Mouse (Mus musculus): Measurements from ENCODE around the gene Gm4553. TPM values are rescaled to one million over a fixed set of nuclear protein-coding genes. Genes with fewer than 3 reads are reported as not detected.
"Not testable (repeated sequence)": the region's sequence is repeated elsewhere in the genome, so short reads cannot be mapped to it uniquely, and the experiment has no call there.

Gene Gm4553
- polyA plus RNA-seq, 1 experiment: not detected

- Histone ChIP-seq H3K4me3 (ENCODE audit: insufficient read depth, low read length) (no peak overlapping the region), H3K27ac (ENCODE audit: insufficient read depth, low read length) (no peak overlapping the region), H3K4me1 (ENCODE audit: control insufficient read depth, insufficient read depth, low read length) (no peaks in the 10 kb centered on the region)
- TF ChIP-seq CTCF (IDR thresholded peaks at IDR 0.05; ENCODE audit: borderline replicate concordance, insufficient read depth, low read length) (no peak), POLR2A (IDR thresholded peaks at IDR 0.05; ENCODE audit: low read depth, low read length) (no peak)
Observed at GRCm38 (mm10) chr7:142169836-142170235, 4.3 kb upstream of the Gm4553 start.

GRCm38 (mm10) chr7:142159366-142159765 is 6.2 kb downstream of the Gm4553 start:
- TF ChIP-seq POLR2A (IDR thresholded peaks at IDR 0.05; ENCODE audit: low read depth, low read length): no peak
- TF ChIP-seq CTCF (IDR thresholded peaks at IDR 0.05; ENCODE audit: borderline replicate concordance, insufficient read depth, low read length): no peak

GRCm38 (mm10) chr7:142157013-142157412 is 8.5 kb downstream of the Gm4553 start, which contains the start of gene Gm29735:
Gene Gm29735 (minus strand): TSS chr7:142157113.
- H3K27ac ChIP-seq (ENCODE audit: insufficient read depth, low read length); H3K4me3 ChIP-seq (ENCODE audit: insufficient read depth, low read length); H3K4me1 ChIP-seq (ENCODE audit: control insufficient read depth, insufficient read depth, low read length): not testable (repeated sequence)

More at GRCm38 (mm10) chr7:142159366-142159765, 6.2 kb downstream of the Gm4553 start:
- Histone ChIP-seq H3K4me3 (ENCODE audit: insufficient read depth, low read length) (no peak overlapping the region), H3K4me1 (ENCODE audit: control insufficient read depth, insufficient read depth, low read length) (no peaks in the 10 kb centered on the region), H3K27ac (ENCODE audit: insufficient read depth, low read length) (no peak overlapping the region)

GRCm38 (mm10) chr7:142155308-142155707 is 10.2 kb downstream of the Gm4553 start:
- no peaks in the 10 kb centered on the region for H3K4me1 ChIP-seq (ENCODE audit: control insufficient read depth, insufficient read depth, low read length)
- TF ChIP-seq POLR2A (IDR thresholded peaks at IDR 0.05; ENCODE audit: low read depth, low read length) (no peak), CTCF (IDR thresholded peaks at IDR 0.05; ENCODE audit: borderline replicate concordance, insufficient read depth, low read length) (no peak)

GRCm38 (mm10) chr7:142152191-142152590 is 13.3 kb downstream of the Gm4553 start:
- H3K4me1 ChIP-seq (ENCODE audit: control insufficient read depth, insufficient read depth, low read length): no peaks in the 10 kb centered on the region
- no peak overlapping the region for H3K4me3 ChIP-seq (ENCODE audit: insufficient read depth, low read length)
- no peak for TF ChIP-seq POLR2A (IDR thresholded peaks at IDR 0.05; ENCODE audit: low read depth, low read length)
- no peak for TF ChIP-seq CTCF (IDR thresholded peaks at IDR 0.05; ENCODE audit: borderline replicate concordance, insufficient read depth, low read length)
- H3K27ac ChIP-seq (ENCODE audit: insufficient read depth, low read length): no peak overlapping the region

More at GRCm38 (mm10) chr7:142155308-142155707, 10.2 kb downstream of the Gm4553 start:
- H3K27ac ChIP-seq (ENCODE audit: insufficient read depth, low read length): no peak overlapping the region
- H3K4me3 ChIP-seq (ENCODE audit: insufficient read depth, low read length): no peak overlapping the region

GRCm38 (mm10) chr7:142148633-142149032 is 16.9 kb downstream of the Gm4553 start:
- H3K4me1 ChIP-seq (ENCODE audit: control insufficient read depth, insufficient read depth, low read length): no peaks in the 10 kb centered on the region
- TF ChIP-seq CTCF (IDR thresholded peaks at IDR 0.05; ENCODE audit: borderline replicate concordance, insufficient read depth, low read length) (no peak), POLR2A (IDR thresholded peaks at IDR 0.05; ENCODE audit: low read depth, low read length) (no peak)
- H3K27ac ChIP-seq (ENCODE audit: insufficient read depth, low read length): no peak overlapping the region

GRCm38 (mm10) chr7:142146033-142146432 is 19.5 kb downstream of the Gm4553 start:
- Histone ChIP-seq H3K4me3 (ENCODE audit: insufficient read depth, low read length) (no peak overlapping the region), H3K27ac (ENCODE audit: insufficient read depth, low read length) (no peak overlapping the region), H3K4me1 (ENCODE audit: control insufficient read depth, insufficient read depth, low read length) (no peaks in the 10 kb centered on the region)
- TF ChIP-seq POLR2A (IDR thresholded peaks at IDR 0.05; ENCODE audit: low read depth, low read length) (no peak), CTCF (IDR thresholded peaks at IDR 0.05; ENCODE audit: borderline replicate concordance, insufficient read depth, low read length) (no peak)

More at GRCm38 (mm10) chr7:142148633-142149032, 16.9 kb downstream of the Gm4553 start:
- H3K4me3 ChIP-seq (ENCODE audit: insufficient read depth, low read length): no peak overlapping the region

GRCm38 (mm10) chr7:142145413-142145940 is 20.1 kb downstream of the Gm4553 start:
- H3K4me1 ChIP-seq (ENCODE audit: control insufficient read depth, insufficient read depth, low read length): no peaks in the 10 kb centered on the region
- H3K27ac ChIP-seq (ENCODE audit: insufficient read depth, low read length): no peak overlapping the region
- TF ChIP-seq POLR2A (IDR thresholded peaks at IDR 0.05; ENCODE audit: low read depth, low read length) (no peak), CTCF (IDR thresholded peaks at IDR 0.05; ENCODE audit: borderline replicate concordance, insufficient read depth, low read length) (no peak)
- H3K4me3 ChIP-seq (ENCODE audit: insufficient read depth, low read length): no peak overlapping the region

- TF ChIP-seq CTCF (IDR thresholded peaks at IDR 0.05; ENCODE audit: borderline replicate concordance, insufficient read depth, low read length) (no peak), POLR2A (IDR thresholded peaks at IDR 0.05; ENCODE audit: low read depth, low read length) (no peak)
- H3K27ac ChIP-seq (ENCODE audit: insufficient read depth, low read length): no peak within 1 kb of the TSS
- no peak within 1 kb of the TSS for H3K4me3 ChIP-seq (ENCODE audit: insufficient read depth, low read length)
- H3K4me1 ChIP-seq (ENCODE audit: control insufficient read depth, insufficient read depth, low read length): no peaks in the 10 kb centered on the region
Observed at GRCm38 (mm10) chr7:142144507-142144906, 21.0 kb downstream of the Gm4553 start, which contains the start of gene Gm45337. Gene Gm45337 (minus strand): TSS chr7:142144607.

GRCm38 (mm10) chr7:142143506-142144010 is 22.0 kb downstream of the Gm4553 start:
- not testable (repeated sequence) for H3K4me3 ChIP-seq (ENCODE audit: insufficient read depth, low read length); H3K27ac ChIP-seq (ENCODE audit: insufficient read depth, low read length)

More at GRCm38 (mm10) chr7:142143506-142144010, 22.0 kb downstream of the Gm4553 start:
- H3K4me1 ChIP-seq (ENCODE audit: control insufficient read depth, insufficient read depth, low read length): not testable (repeated sequence)
